Mouse (Mus musculus): ENCODE data around the gene Gm39566. TPM values are rescaled to one million over a fixed set of nuclear protein-coding genes. Genes with fewer than 3 reads are reported as not detected.

Gm39566 gene
- total RNA-seq, 4 experiments from 2014 or later = not detected

GRCm38 (mm10) chr11:69834001-69834549 lies 19.0 kb upstream of the Gm39566 start:
- no peak for DNase-seq (ENCODE audit: low spot score in 2 of 2)

DNA sequence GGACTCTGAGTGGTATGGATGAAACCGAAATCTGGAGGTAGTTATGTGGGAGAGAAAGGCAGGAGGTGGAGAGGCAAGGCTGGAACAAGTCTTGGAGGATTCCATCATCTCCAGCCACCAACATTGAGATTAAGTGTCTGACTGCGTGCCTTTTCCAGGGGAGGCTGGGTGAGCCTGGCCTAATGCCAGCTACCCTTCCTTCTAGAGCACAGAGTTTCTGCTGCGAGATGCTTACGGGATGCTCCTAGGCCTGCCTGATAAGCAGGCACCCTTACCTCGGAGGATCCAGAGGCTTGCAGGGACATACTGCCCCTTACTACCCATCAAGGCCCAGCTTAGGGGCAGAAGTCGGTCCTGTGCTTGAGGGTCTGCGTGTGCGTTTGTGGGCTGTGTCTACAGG lies 18.5 kb upstream of the Gm39566 start:
- DNase-seq (ENCODE audit: low spot score in 2 of 2) = no peak

- no peak for DNase-seq (ENCODE audit: low spot score in 2 of 2)
Observed at GRCm38 (mm10) chr11:69828832-69829231, 13.7 kb upstream of the Gm39566 start.

DNA sequence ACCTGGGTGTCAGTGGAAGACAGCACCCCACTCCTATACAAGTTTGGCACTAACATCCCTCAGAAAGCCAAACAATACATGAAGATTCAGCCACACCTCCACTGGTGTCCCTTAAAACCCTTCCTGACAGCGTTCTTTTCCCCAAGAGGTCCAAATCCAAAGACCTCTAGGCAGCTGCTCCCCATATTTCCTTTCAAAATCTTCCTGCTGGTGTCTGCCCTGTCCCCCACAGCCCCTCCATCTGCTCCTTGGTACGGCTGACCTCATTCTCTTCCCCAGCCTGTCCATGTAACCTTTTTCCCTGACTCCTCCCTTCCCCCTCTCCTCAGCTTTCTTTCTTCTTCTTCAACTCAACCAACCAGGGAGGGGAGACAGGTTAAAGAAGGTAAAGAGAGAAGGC lies 8.4 kb upstream of the Gm39566 start:
- DNase-seq (ENCODE audit: low spot score in 2 of 2) = no peak

GRCm38 (mm10) chr11:69822080-69822479 lies 7.0 kb upstream of the Gm39566 start, which contains the start of gene Spem1:
Gene Spem1, minus strand, starts transcription at chr11:69822180.
- no peak for DNase-seq (ENCODE audit: low spot score in 2 of 2)

DNA sequence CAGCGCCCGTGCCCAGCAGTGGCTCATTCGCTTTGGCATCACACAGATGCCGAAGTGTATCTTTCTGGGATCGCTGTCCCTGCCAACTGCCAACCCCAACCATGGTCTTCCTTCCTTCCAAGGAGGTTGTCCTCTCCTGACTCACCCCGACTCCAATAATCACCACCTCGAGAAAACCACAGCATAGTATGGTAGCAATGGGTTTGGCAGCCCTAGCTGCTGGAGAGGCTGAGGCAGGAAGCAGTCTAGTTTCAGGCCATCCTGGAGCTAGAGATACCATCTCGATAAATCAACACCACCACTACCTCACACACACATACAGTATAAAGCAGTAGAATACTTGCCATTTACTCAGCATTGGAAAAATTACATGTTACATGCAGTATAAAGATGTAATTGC lies 3.8 kb upstream of the Gm39566 start:
- no peak for DNase-seq (ENCODE audit: low spot score in 2 of 2)

- no peak for DNase-seq (ENCODE audit: low spot score in 2 of 2)
Observed at GRCm38 (mm10) chr11:69818365-69818764, 3.3 kb upstream of the Gm39566 start, which contains the start of gene Spem2. Gene Spem2, minus strand, starts transcription at chr11:69818465.

GRCm38 (mm10) chr11:69816520-69816919 lies 1.4 kb upstream of the Gm39566 start:
- no peak for DNase-seq (ENCODE audit: low spot score in 2 of 2)

GRCm38 (mm10) chr11:69810280-69810679 lies 4.8 kb downstream of the Gm39566 start:
- no peak for DNase-seq (ENCODE audit: low spot score in 2 of 2)

GRCm38 (mm10) chr11:69807641-69808040 lies 7.5 kb downstream of the Gm39566 start:
- DNase-seq (ENCODE audit: low spot score in 2 of 2) = no peak

- no peak for DNase-seq (ENCODE audit: low spot score in 2 of 2)
Observed at GRCm38 (mm10) chr11:69806378-69806777, 8.7 kb downstream of the Gm39566 start.

DNA sequence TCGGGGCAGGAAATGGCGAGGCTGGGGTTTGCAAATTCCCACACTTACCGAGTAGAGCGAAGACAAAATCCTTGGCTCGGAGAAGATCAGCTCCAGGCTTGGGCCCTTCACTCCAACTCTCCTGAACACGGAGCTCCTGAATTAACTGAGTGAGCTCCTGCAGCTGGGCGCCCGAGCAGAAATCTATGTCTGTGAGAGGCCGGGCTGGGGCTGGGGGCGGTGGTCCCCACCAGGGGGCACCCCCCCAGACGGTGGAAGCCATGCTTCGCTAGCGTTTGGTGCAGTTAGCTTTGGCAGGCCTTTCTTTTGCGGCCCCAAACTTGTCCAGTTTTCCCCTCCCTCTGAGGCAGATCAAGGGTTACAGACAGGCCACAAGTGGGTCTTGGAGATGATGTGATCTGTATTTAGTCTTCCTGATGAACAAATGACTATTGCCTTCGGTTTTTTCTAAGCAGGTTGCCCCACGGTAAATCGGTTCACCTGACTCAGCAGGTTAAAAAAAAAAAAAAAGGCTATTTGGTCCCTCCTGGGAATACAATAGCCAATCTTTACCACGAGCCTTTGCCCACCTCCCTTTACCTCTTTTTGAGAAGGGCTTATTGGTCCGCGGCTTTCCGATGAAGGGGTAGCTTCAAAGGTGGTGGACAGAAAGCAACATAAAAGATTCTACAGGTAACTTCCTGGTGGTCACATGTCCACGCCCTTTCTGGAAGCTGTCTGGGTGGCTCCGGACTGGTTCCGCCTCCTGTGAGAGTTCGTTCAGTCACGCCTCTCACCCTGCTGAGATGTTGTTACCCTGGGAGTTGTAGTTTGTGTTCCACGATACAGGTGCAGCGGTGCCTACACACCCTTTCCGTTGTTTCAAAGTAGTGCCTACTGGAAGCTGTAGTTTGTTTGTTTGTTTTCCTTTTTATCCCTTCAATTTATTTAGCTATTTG lies 9.9 kb downstream of the Gm39566 start, which contains the start of gene Tmem102:
TSS of gene Tmem102 (minus strand) at position 653 of the 938 bp plus-strand sequence.
- no peak for DNase-seq (ENCODE audit: low spot score in 2 of 2)

DNA sequence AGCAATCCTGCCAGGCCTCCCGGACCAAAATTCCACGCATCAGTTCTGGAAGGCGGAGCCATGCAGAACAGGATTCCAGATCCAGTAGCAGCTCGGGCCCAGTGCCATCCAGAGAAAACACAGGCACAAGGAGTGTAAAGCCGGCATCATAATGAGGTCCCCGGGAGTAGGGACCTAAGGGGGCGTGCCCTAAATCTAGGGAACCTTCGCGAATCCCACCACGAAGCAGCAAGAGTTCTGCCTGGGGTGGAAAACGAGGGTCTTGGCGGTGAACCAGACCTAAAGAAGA lies 10.5 kb downstream of the Gm39566 start:
- no peak for DNase-seq (ENCODE audit: low spot score in 2 of 2)

DNA sequence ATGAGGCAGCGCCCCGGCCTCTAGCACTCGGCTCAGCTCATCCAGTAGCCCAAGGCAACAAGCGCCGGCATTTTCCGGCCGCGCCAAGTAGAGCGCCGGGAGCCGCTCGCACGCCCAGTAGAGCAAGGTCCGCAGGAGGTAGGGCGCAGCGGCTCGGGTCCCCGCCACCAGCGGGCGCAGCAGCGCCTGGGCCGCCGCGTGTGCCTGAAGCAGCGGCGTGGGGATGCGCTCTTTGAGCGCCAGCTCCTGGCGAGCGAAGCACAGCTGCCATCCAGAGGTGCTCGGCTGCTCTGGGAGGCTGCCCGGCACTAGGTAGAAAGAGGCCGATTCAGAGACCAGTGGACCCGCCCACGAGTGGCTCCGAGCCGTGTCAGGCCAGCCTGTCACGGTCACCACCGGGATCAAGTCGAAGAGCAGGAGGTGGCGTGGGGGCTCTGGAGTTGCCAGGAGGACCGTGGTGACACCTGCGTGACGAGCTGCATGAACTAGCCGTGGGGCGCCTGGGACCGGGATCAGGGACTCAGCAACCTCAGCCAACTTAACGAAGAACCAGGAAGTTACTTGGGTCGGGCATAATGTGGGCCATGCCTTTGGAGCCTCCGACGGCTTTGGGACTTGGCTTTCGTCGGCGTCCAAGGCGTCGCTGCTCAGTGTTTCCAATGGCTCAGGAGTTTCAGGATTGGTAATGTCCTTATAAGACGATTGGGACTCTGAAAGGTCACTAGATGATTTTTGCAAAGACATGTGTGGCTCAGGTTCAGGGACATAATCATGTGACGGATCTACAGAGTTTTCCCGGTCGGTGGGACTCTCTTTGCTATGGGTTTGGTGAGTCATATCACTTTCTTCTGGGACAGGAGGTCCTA lies 11.1 kb downstream of the Gm39566 start:
- DNase-seq (ENCODE audit: low spot score in 2 of 2) = peak in 1 of 2 experiments; percentile 60

GRCm38 (mm10) chr11:69803328-69803727 lies 11.8 kb downstream of the Gm39566 start:
- no peak for DNase-seq (ENCODE audit: low spot score in 2 of 2)

DNA sequence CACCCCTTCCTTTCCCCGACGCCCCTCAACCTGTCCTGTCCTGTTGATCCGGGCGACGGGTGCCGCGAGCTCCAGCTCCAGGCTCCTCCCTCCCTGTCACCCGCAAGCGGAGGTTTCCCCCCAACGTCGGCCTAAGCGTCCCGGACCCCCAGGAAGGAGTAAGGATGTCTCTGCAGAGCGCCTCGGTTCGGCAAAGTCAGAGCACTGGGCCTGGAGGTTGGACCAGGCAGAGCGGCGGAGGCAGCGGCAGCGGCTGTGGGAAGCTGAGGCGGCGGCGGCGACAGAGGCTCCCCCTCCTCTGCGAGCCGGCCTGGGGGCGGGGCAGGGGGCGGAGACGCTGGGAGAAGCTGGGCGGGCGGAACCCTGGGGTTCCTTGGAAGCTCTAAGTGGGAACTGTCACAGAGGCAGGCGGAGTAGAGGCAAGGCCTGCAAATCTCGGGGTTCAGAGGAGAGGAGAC lies 12.4 kb downstream of the Gm39566 start:
- peak; percentile 53 to 66 for DNase-seq (ENCODE audit: low spot score in 2 of 2)

- no peak for DNase-seq (ENCODE audit: low spot score in 2 of 2)
Observed at GRCm38 (mm10) chr11:69801379-69801977, 13.6 kb downstream of the Gm39566 start, which contains the start of gene Fgf11. Gene Fgf11, minus strand, starts transcription at chr11:69801857.

- DNase-seq (ENCODE audit: low spot score in 2 of 2) = peak in 1 of 2 experiments; percentile 25
Observed at GRCm38 (mm10) chr11:69800392-69801197, 14.5 kb downstream of the Gm39566 start.

DNA sequence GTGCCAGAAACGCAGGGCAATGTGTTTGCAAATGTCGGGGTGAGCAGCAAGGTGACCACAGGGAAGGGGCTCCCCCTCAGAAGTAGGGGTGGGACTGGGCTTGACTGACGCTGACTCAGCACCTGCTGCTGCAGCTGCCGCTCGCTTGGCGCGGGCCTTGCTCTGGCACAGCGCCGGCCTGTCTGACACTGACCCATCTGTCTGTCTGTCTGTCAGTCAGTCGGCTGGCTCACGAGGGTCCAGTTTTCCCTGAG lies 15.0 kb downstream of the Gm39566 start:
- peak in 1 of 2 experiments; percentile 39 for DNase-seq (ENCODE audit: low spot score in 2 of 2)

- no peak for DNase-seq (ENCODE audit: low spot score in 2 of 2)
Observed at GRCm38 (mm10) chr11:69799394-69800137, 15.5 kb downstream of the Gm39566 start.

All from layer of hippocampus, adult 8-10 months (tissue).